Mouse (Mus musculus) midbrain, embryonic 16.5 days (tissue): Measurements from ENCODE around the gene Adcy2. TPM values are rescaled to one million over a fixed set of nuclear protein-coding genes. Genes with fewer than 3 reads are reported as not detected.

Source experiments
- ATAC-seq: fragments of 200-750 bp; cut with Nextera tagmentation; 2 replicates; pipeline ENCODE4 v1.8.0; 2017; ENCODE audit warnings: moderate TSS enrichment
- H3K27ac ChIP-seq: fragments of 300-500 bp; sonication (generic); 2 replicates; pipeline ENCODE4 v1.5.1; 2014; ENCODE audit warnings: mild to moderate bottlenecking, low read length, mixed read lengths
- H3K27me3 ChIP-seq: fragments of 300-500 bp; sonication (generic); 2 replicates; pipeline ENCODE4 v1.6.1; 2014; ENCODE audit warnings: low read depth, low read length, mixed read lengths; ENCODE audit not compliant: control insufficient read depth, insufficient read depth
- H3K36me3 ChIP-seq: fragments of 300-500 bp; sonication (generic); 2 replicates; pipeline ENCODE4 v1.6.1; 2014; ENCODE audit warnings: mild to moderate bottlenecking, low read length, moderate library complexity, mixed read lengths; ENCODE audit not compliant: control insufficient read depth, insufficient read depth
- H3K4me1 ChIP-seq: fragments of 300-500 bp; sonication (generic); 2 replicates; pipeline ENCODE4 v1.6.1; 2014; ENCODE audit warnings: mild to moderate bottlenecking, low read length, mixed read lengths; ENCODE audit not compliant: control insufficient read depth, insufficient read depth
- H3K4me2 ChIP-seq: fragments of 300-500 bp; sonication (generic); 2 replicates; pipeline ENCODE4 v1.6.1; 2014; ENCODE audit warnings: mild to moderate bottlenecking, low read length, mixed read lengths
- H3K4me3 ChIP-seq: fragments of 300-500 bp; sonication (generic); 2 replicates; pipeline ENCODE4 v1.5.1; 2014; ENCODE audit warnings: low read depth, mild to moderate bottlenecking, low read length, moderate library complexity, mixed read lengths
- H3K9ac ChIP-seq: fragments of 300-500 bp; sonication (generic); 2 replicates; pipeline ENCODE4 v1.6.1; 2014; ENCODE audit warnings: low read depth, low read length, mixed read lengths
- H3K9me3 ChIP-seq: fragments of 300-500 bp; sonication (generic); replicated peaks from 2 replicates; pipeline ENCODE4 v1.6.1; 2014; ENCODE audit warnings: mild to moderate bottlenecking, low read length, mixed read lengths; ENCODE audit not compliant: control insufficient read depth, poor library complexity, severe bottlenecking
- WGBS: fragments of 180-500 bp; shearing (Covaris S2); extraction: QIAGEN DNeasy Blood & Tissue Kit; methylation state at CpG from one replicate; pipeline ENCODE4 v1.1.7; 2014; 5-methylcytosine and 5-hydroxymethylcytosine counted together
- polyA plus RNA-seq: library from polyadenylated mRNA; unstranded; fragments of >200 nt; fragmentation: Nextera tagmentation; extraction: Ambion mirVana; gene quantifications from 2 replicates; pipeline ENCODE4 v1.2.1, GENCODE M21; 2015

The Adcy2 gene
- polyA plus RNA-seq, 1 experiment from 2014 or later = 7.5 TPM

DNA sequence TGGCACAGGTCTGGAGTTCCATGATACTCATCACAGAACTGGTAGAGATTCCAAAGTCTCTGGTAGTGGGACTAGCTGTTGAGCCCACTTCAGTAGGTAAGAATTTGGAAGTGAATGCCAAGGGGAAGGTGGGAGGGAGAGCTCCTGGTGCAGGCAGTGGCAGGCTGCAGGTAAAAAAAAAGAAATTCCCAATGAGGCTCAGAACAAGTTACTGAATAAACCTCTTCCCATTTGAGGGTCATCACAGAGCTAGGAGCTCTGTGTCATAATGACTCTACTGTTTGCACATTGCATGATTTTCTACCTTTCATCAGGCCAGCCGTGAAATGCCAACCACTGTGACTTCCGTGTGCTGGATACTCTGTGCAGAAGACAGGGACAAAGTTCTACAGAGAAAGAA is 314.4 kb downstream of the Adcy2 start:
- Histone ChIP-seq H3K4me2 (no peak overlapping the region), H3K9ac (no peak overlapping the region), H3K27ac (no peak overlapping the region), H3K4me1 (no peaks in the 10 kb centered on the region), H3K27me3 (no peaks in the 10 kb centered on the region), H3K36me3 (no peaks in the 10 kb centered on the region), H3K4me3 (no peak overlapping the region), H3K9me3 (no peaks in the 10 kb centered on the region)
- WGBS = 97% methylated on average over 2 of the region's 2 CpGs
- ATAC-seq = no peak

DNA sequence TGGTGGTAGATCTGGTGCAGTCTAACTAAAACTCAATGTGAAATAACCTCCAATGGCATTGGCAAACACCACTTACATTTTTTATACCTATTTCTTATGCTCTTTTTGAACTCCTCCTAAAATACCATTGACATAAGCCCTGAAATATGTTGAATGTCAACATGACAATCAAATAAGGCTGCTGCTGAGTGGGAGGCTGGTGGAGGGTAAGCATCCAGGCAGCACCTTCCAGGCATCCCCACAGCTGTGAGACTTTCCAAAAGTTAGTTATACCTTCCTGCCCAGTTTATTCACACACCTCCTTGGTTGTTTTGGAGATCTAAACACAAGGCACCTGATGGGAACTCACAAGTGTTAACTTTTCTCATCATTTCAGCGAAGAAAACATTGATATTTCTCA is 318.9 kb downstream of the Adcy2 start:
- H3K9me3 ChIP-seq = no peaks in the 10 kb centered on the region
- ATAC-seq = no peak
- H3K27ac ChIP-seq = no peak overlapping the region
- H3K9ac ChIP-seq = no peak overlapping the region
- no peaks in the 10 kb centered on the region for H3K27me3 ChIP-seq
- no peak overlapping the region for H3K4me3 ChIP-seq
- WGBS = 82% methylated on average over 1 of the region's 1 CpGs
- H3K4me2 ChIP-seq = no peak overlapping the region
- H3K36me3 ChIP-seq = no peaks in the 10 kb centered on the region
- H3K4me1 ChIP-seq = no peaks in the 10 kb centered on the region

DNA sequence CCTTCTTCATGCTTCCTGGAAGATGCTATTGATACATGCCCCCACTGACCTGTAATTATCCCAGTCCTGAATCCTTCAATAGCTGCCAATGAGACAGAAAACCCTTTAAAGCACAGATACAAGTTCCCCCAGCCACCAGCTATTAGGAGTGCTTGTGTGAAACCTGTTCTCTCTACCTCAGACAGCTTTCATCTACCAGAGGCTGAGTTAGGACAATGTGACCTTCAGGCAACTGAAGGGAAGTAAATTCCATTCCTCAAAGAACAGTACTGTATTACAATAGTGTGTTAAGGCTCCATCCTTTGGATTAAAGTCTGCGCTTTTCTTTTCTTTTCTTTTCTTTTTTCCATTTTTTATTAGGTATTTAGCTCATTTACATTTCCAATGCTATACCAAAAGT is 356.6 kb downstream of the Adcy2 start:
- 92% methylated on average over 1 of the region's 1 CpGs for WGBS
- Histone ChIP-seq H3K4me1 (no peaks in the 10 kb centered on the region), H3K9ac (no peak overlapping the region), H3K4me3 (no peak overlapping the region), H3K36me3 (no peaks in the 10 kb centered on the region), H3K4me2 (no peak overlapping the region), H3K27me3 (no peaks in the 10 kb centered on the region), H3K9me3 (no peaks in the 10 kb centered on the region), H3K27ac (no peak overlapping the region)
- no peak for ATAC-seq

DNA sequence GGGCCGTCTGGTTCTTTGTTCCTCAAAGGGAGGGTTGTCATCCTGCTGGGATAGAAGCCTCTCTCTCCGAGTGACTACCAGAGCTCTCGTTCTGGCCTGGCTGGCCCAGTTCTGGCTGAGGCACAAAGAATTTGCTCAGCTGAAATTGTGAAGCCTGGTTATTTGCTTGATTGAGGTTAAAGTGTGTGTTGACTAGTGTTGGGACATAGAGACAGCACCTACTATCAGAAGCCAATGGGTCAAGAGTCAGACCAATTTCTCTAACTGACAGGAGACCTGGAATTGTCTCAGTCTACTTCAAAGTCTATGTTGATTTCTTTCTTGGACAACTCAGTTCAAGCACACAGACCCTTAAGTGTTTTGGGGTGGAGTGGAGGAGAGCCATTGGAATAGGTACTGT is 372.3 kb downstream of the Adcy2 start:
- H3K27ac ChIP-seq = no peak overlapping the region
- no peak overlapping the region for H3K4me2 ChIP-seq
- H3K36me3 ChIP-seq = no peaks in the 10 kb centered on the region
- WGBS = 86% methylated on average over 3 of the region's 3 CpGs
- no peak overlapping the region for H3K4me3 ChIP-seq
- H3K9ac ChIP-seq = no peak overlapping the region
- no peak for ATAC-seq
- H3K9me3 ChIP-seq = no peaks in the 10 kb centered on the region
- no peaks in the 10 kb centered on the region for H3K4me1 ChIP-seq
- H3K27me3 ChIP-seq = no peaks in the 10 kb centered on the region

DNA sequence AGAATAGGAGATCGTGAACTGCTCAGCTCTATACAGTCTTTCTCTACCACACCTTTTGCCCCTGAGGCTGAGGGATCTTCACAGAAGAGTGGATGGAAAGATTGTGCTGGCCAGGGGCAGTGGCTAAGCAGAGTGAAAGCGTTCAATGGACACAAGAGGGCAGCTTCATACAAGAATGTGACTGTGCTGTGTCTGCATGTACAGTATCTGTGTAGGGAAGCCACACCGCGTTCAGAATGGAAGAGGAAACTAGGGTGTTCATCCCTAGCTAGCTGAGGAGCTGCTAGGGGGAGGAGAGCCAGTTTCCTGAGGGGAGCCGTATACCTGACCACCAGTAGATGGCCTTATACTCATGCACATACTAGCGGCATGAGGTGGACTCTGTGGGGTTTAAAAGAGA is 376.5 kb downstream of the Adcy2 start:
- H3K27ac ChIP-seq = no peak overlapping the region
- H3K4me1 ChIP-seq = no peaks in the 10 kb centered on the region
- H3K9me3 ChIP-seq = no peaks in the 10 kb centered on the region; the same call in 1 of the 2 replicates
- H3K4me3 ChIP-seq = no peak overlapping the region
- H3K9ac ChIP-seq = no peak overlapping the region
- H3K36me3 ChIP-seq = no peaks in the 10 kb centered on the region; the same call in 1 of the 2 replicates
- WGBS = 54% methylated on average over 6 of the region's 6 CpGs
- H3K4me2 ChIP-seq = no peak overlapping the region
- no peaks in the 10 kb centered on the region for H3K27me3 ChIP-seq
- ATAC-seq = peak; percentile 96

DNA sequence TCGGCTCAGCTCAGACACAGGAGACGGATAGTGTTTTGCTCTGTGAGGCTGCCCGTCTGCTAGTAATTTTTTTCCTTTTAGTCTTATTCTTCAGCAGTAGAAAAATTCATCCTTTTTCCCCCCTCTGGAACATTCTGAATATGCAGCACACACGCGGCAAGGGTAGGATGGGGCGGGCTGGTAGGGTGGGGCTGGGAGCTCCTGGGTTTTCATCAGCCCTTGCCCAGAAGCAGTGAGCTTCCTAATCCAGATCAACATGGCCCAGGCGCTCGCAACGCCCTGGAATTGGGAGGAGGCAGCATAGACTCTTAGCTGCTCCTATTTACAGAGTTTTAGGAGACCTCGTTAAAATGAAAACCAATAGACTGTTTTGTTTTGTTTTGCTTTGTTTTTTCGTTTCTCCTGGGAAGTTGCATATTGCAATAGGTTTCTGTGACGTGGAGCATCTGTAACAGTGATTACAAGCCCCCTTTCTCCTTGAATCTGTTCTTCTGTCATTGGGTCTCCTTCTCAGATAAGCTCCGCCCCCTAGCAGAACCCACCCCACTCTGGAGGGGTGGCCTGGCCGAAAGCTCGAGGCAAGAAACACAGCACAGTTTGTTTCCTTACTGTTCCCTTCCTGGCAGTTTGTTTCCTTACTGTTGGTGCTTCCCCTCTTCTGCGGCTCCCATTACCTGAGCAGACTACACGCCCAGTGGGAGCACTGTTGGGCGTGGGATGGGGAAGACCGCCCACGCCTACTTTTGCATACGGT is 391.5 kb downstream of the Adcy2 start:
- no peaks in the 10 kb centered on the region for H3K36me3 ChIP-seq
- no peaks in the 10 kb centered on the region for H3K9me3 ChIP-seq
- WGBS = 54% methylated on average over 21 of the region's 21 CpGs
- peak overlapping the region; percentile 42 for H3K4me2 ChIP-seq
- H3K27me3 ChIP-seq = no peaks in the 10 kb centered on the region
- peaks cover 17% of the 10 kb centered on the region for H3K4me1 ChIP-seq
- peak overlapping the region; percentile 63 for H3K27ac ChIP-seq
- H3K9ac ChIP-seq = peak overlapping the region; percentile 43; the same call in 1 of the 2 replicates
- H3K4me3 ChIP-seq = 0 out of 2 replicates have a peak overlapping the region, but pooled peaks have one; percentile 1
- ATAC-seq = peak; percentile 52

DNA sequence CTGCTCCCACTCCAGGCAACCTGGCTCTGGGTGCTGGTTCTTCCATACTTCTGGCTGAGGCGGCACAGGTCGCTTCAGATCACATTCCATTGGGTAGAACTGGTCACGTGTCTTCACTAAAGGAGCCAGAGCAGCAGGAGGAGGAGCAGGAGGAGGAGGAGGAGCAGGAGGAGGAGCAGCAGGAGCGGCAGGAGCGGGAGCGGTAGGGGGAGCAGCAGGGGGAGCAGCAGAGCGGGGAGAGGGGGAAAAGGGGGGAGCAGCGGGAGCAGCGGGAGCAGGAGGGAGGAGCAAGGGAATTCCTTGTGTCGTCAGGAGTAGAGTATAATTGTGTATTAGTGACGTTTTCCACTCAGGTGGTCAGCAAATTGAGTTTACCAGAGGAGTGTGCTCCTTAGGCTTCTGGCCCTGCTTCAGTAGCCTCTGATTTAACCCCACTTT is 393.6 kb downstream of the Adcy2 start:
- peaks cover 23% of the 10 kb centered on the region for H3K4me1 ChIP-seq
- peak; percentile 69 for ATAC-seq
- 0 out of 2 replicates have a peak overlapping the region, but pooled peaks have one; percentile 7 for H3K27ac ChIP-seq
- peak overlapping the region; percentile 56 for H3K4me2 ChIP-seq
- no peaks in the 10 kb centered on the region for H3K27me3 ChIP-seq
- peak overlapping the region; percentile 31 for H3K4me3 ChIP-seq
- H3K9ac ChIP-seq = 0 out of 2 replicates have a peak overlapping the region, but pooled peaks have one; percentile 0
- no peaks in the 10 kb centered on the region for H3K36me3 ChIP-seq
- no peaks in the 10 kb centered on the region for H3K9me3 ChIP-seq
- 6% methylated on average over 11 of the region's 11 CpGs for WGBS

DNA sequence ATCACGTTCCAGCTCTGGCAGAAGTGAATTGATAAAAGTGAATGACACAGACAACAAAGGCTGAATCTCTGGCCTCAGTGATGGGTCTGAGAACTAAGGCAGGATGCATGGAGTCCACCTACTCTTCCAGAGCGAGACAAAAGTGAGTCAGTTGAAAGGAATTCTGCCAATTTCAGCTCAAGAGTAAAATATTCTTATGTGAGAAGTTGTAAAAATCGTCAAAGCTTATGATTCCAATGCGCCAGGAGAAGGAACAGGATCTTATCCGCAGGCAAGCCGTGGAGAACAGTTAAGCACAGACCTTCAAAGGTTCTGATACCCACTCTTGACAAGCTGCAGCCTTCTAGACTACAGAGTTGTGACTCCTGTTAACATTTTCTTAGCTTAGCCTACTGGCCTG is 396.3 kb downstream of the Adcy2 start:
- no peak overlapping the region for H3K9ac ChIP-seq
- ATAC-seq = no peak
- H3K9me3 ChIP-seq = no peaks in the 10 kb centered on the region
- WGBS = 83% methylated on average over 6 of the region's 6 CpGs
- H3K4me2 ChIP-seq = no peak overlapping the region
- no peak overlapping the region for H3K4me3 ChIP-seq
- H3K36me3 ChIP-seq = no peaks in the 10 kb centered on the region
- H3K4me1 ChIP-seq = peaks cover 22% of the 10 kb centered on the region
- no peak overlapping the region for H3K27ac ChIP-seq
- no peaks in the 10 kb centered on the region for H3K27me3 ChIP-seq

DNA sequence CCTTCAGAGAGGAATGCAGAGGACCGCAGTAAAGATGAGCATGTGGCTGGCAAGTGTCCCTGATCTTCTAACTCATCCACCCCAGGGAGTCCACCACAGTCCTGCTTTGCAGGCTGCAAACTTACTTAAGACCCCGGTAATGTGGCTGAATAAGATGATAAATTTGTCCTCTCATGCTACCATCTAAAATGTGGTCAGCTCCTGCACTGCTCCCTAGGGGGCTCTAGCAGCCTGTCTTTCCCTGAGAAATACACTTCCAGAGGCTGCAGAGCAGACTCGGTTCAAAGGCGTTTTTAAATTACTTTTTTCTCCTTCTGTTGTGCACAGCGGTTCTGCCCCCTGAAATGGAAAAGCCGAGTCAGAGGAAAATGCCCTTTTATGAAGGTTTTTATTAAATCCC is 398.2 kb downstream of the Adcy2 start:
- WGBS = 14% methylated on average over 6 of the region's 6 CpGs
- no peaks in the 10 kb centered on the region for H3K27me3 ChIP-seq
- peak; percentile 50 for ATAC-seq
- H3K4me1 ChIP-seq = peaks cover 8% of the 10 kb centered on the region; the same call in 1 of the 2 replicates
- H3K9ac ChIP-seq = no peak overlapping the region
- H3K9me3 ChIP-seq = no peaks in the 10 kb centered on the region
- H3K27ac ChIP-seq = peak overlapping the region; percentile 60; the same call in 1 of the 2 replicates
- H3K4me3 ChIP-seq = no peak overlapping the region
- H3K4me2 ChIP-seq = peak overlapping the region; percentile 8; the same call in 1 of the 2 replicates
- H3K36me3 ChIP-seq = no peaks in the 10 kb centered on the region
